Mouse (Mus musculus) right cerebral cortex, postnatal 36 days (tissue): ENCODE results near the gene Gm10717.
"Not testable (repeated sequence)": the region's sequence is repeated elsewhere in the genome, so short reads cannot be mapped to it uniquely, and the experiment has no call there.

Source experiments
- DNase-seq, 2 experiments: peaks; one replicate each; pipeline ENCODE4 v3.0.0; 2022; ENCODE audit warnings: low spot score in 2 of 2, mixed read lengths in 1 of 2

Gene Gm10717

GRCm38 (mm10) chr9:3024912-3025467 lies at the start of gene Gm10717:
Gene Gm10717, plus strand, starts transcription at chr9:3025417.
- DNase-seq = peak; percentile 8 to 12

GRCm38 (mm10) chr9:3000445-3000972 lies 24.7 kb upstream of the Gm10717 start, which contains the start of gene Gm10722:
Gene Gm10722, plus strand, starts transcription at chr9:3000922.
- DNase-seq = not testable (repeated sequence)

GRCm38 (mm10) chr9:3001006-3001405 lies 24.2 kb upstream of the Gm10717 start:
- not testable (repeated sequence) for DNase-seq

- DNase-seq = peak; percentile 94 to 96
Observed at GRCm38 (mm10) chr9:3001948-3002659, 23.1 kb upstream of the Gm10717 start.

- not testable (repeated sequence) for DNase-seq
Observed at GRCm38 (mm10) chr9:3002794-3003396, 22.3 kb upstream of the Gm10717 start, which contains the start of gene Gm11168. Gene Gm11168, plus strand, starts transcription at chr9:3003346.

GRCm38 (mm10) chr9:3006179-3006578 lies 19.0 kb upstream of the Gm10717 start:
- DNase-seq = not testable (repeated sequence)

- DNase-seq = peak; percentile 89 to 92
Observed at GRCm38 (mm10) chr9:3006636-3007035, 18.6 kb upstream of the Gm10717 start.

GRCm38 (mm10) chr9:3007272-3007671 lies 17.9 kb upstream of the Gm10717 start:
- DNase-seq = not testable (repeated sequence)

GRCm38 (mm10) chr9:3009331-3009730 lies 15.9 kb upstream of the Gm10717 start:
- DNase-seq = not testable (repeated sequence)

- not testable (repeated sequence) for DNase-seq
Observed at GRCm38 (mm10) chr9:3012054-3012621, 13.1 kb upstream of the Gm10717 start.

- not testable (repeated sequence) for DNase-seq
Observed at GRCm38 (mm10) chr9:3012733-3013279, 12.4 kb upstream of the Gm10717 start, which contains the start of gene Gm10721. Gene Gm10721, plus strand, starts transcription at chr9:3013140.

- not testable (repeated sequence) for DNase-seq
Observed at GRCm38 (mm10) chr9:3015354-3015753, 9.9 kb upstream of the Gm10717 start, which contains the start of gene Gm10720. Gene Gm10720, plus strand, starts transcription at chr9:3015654.

- not testable (repeated sequence) for DNase-seq
Observed at GRCm38 (mm10) chr9:3015896-3016295, 9.3 kb upstream of the Gm10717 start.

- not testable (repeated sequence) for DNase-seq
Observed at GRCm38 (mm10) chr9:3017108-3017507, 8.1 kb upstream of the Gm10717 start, which contains the start of gene Gm10719. Gene Gm10719, plus strand, starts transcription at chr9:3017408.

- DNase-seq = peak; percentile 40 to 59
Observed at GRCm38 (mm10) chr9:3018944-3019343, 6.3 kb upstream of the Gm10717 start.

GRCm38 (mm10) chr9:3019835-3020727 lies 5.1 kb upstream of the Gm10717 start:
- DNase-seq = peak; percentile 32 to 41

- peak; percentile 45 to 51 for DNase-seq
Observed at GRCm38 (mm10) chr9:3022316-3023008, 2.8 kb upstream of the Gm10717 start.

GRCm38 (mm10) chr9:3023312-3023984 lies 1.8 kb upstream of the Gm10717 start, which contains the start of gene Gm10718:
Gene Gm10718, plus strand, starts transcription at chr9:3023547.
- DNase-seq = not testable (repeated sequence)
